Mouse (Mus musculus) adrenal gland (tissue): ENCODE data around the gene Gm44973.

Source experiments
- intact Hi-C: fragments of 180-260 bp; cut with DNase I; formaldehyde crosslinking; loops from one replicate; pipeline ENCODE4 v1.15.1; 2025

Gene Gm44973

GRCm38 (mm10) chr7:5046112-5046511, 30.8 kb downstream of the Gm44973 start:
- intact Hi-C loops, result loop anchor here (2.0 kb wide), 1 partner anchor 103 kb away; no protein-coding TSS in a partner anchor

DNA sequence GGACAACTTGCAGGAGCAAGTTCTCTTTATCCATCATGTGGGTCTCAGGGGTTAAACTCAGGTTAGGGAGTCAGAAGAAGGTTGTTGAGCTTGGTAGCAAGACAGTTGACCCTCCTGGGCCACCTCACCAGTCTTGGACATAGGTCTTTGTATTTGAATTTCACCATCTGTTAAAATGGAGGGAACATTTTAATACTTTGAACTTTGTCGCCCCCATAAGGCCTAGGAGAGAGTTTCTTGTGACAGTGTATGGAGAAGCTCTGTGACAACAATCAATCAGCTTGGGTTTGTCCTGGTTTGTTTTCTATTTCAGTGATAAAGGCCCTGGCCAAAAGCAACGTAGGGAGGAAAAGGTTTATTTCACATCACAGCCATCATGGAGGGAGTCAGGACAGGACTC, 32.0 kb downstream of the Gm44973 start:
- intact Hi-C loops, result loop anchor here (2.0 kb wide), 1 partner anchor 105 kb away; no protein-coding TSS in a partner anchor

- intact Hi-C loops, result loop anchor here (5.0 kb wide), 1 partner anchor 54 kb away; the partner anchor contains the start of gene Zfp579
Measured at GRCm38 (mm10) chr7:5051193-5052192, 36.2 kb downstream of the Gm44973 start, which contains the start of gene Zfp580. TSS of gene Zfp580 (plus strand) at chr7:5051538.

DNA sequence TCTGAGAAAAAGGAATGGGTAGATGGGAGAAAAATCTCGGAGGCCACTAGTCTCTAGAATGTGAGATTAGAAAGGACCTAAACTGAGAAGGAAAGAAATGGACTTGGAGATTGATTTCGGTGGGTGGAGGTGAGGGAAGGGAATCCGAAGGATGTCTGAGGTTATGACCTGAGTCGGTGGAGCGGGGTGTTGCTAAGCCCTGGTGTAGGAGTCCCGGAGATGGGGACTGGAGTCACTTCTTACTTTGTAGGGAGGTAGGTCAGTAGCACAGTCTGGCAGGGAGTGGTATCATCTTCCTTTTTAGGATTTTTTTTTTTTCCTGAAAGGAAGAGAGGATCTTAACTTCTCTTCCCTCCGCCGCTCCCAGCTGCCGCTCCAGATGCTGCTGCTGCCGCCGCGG, 37.1 kb downstream of the Gm44973 start:
- intact Hi-C loops, result loop anchor here (5.0 kb wide), 1 partner anchor 55 kb away; the partner anchor contains the start of gene Zfp579

DNA sequence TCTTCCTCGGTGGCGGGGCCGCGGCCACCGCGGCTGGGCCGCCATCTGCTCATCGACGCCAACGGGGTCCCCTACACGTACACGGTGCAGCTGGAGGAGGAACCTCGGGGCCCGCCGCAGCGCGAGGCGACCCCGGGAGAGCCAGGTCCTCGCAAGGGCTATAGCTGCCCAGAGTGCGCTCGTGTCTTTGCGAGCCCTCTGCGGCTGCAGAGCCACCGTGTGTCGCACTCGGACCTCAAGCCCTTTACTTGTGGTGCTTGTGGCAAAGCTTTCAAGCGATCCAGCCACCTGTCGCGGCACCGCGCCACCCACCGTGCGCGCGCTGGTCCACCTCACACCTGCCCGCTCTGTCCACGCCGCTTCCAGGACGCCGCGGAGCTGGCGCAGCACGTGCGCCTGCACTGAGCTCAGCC, 37.6 kb downstream of the Gm44973 start:
- intact Hi-C loops, result loop anchor here (5.0 kb wide), 1 partner anchor 56 kb away; the partner anchor contains the start of gene Zfp579

DNA sequence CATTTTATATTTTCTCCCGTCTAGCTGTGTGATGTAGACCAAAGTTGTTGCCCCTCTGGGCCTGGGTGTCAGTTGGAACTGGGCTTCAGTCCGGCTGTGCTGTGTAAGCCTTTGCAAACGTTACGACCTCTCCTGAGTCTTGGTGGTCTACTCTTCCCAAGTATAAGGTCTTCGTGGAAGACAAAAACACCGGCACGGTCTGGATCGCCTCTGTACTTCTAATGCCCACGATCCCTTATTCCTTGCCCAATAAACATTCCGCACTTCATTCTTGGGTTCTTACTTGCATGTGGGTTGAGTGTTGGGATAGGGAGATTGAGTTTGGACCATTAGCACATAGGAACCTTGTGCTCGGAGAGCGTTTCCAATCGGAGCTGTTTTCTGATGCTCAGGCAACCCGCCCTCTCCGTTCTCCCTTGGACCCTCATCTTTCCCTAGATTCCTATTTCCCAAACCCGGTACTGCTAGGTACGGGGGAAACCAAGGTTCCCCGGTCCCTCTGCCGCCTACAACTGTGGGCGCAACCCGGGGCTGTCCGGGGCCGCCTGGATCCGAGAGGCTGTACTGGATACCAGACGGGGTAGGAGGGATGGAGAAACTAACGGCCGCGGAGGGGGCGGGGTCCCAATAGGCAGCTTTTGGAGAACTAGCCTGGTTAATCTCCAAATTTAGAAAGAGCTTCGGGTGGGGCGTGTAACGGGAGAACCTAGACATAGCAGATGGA, 38.3 kb downstream of the Gm44973 start:
- intact Hi-C loops, result loop anchor here (5.0 kb wide), 1 partner anchor 56 kb away; the partner anchor contains the start of gene Zfp579

DNA sequence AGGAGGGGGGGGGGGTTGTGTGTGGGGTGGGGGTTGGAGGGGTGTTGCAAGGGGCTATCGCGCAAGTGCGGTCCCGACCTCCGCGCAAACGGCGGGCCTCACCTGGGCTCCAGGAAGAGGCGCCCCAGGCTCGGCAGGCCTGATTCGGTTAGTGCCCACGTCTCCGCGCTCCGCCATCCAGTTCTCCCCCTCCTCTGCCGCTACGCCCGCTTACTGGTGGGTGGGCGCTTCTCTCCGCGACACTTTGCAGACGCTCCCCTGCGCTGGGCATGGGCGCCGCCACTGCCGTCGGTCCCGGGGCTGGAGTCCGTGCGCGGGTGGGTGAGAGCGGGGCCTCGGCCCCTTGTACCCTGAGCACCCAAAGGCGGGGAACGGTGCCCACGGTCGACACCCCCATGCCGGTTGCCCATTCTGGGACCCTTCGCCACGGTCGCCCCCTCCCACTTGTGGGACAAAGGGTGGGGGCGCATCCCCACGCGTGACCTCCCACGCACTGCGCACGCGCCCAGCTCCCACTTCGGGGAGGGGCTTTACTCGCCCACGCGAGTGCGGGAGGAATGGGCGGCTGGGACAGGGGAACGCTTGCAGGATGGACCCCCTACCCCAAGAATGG, 41.5 kb downstream of the Gm44973 start:
- intact Hi-C loops, result no loop called here

DNA sequence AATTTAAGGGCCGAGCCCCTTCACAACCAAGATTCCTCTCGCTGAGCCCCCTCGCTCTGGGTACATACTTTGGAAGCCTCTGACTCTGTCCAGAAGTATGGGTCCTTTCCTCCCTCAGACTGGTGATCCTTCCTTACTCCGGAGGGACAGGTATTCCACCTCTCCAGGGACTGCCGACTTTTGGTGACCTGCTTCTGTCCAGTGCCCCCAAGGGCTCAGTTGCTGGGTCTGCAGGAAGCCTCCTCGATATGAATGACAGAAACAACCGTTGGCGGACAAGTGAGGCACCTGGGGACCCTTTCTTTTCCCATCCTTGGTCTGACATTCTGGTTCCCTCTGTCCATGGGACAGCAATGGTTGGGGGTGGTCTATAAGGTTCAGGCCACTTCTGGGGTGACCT, 42.1 kb downstream of the Gm44973 start:
- intact Hi-C loops, result no loop called here

DNA sequence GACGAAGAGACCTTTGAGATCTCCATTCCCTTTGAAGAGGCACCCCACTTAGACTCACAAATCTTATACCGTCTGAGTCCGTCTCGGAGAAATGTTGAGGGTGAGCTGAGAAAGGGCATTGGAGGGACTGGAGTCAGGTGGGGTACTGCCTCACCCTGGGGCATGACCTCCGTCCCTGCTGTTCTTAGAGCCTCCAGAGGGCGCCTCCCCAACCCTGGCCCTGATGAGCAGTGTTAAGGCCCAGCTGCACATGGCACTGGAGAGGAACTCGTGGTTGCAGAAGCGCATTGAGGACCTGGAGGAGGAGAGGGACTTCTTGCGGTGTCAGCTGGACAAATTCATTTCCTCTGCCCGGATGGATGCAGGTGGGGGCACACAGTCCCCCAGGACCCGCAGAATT, 42.5 kb downstream of the Gm44973 start:
- intact Hi-C loops, result no loop called here

GRCm38 (mm10) chr7:5058631-5059030, 43.3 kb downstream of the Gm44973 start:
- intact Hi-C loops, result no loop called here

DNA sequence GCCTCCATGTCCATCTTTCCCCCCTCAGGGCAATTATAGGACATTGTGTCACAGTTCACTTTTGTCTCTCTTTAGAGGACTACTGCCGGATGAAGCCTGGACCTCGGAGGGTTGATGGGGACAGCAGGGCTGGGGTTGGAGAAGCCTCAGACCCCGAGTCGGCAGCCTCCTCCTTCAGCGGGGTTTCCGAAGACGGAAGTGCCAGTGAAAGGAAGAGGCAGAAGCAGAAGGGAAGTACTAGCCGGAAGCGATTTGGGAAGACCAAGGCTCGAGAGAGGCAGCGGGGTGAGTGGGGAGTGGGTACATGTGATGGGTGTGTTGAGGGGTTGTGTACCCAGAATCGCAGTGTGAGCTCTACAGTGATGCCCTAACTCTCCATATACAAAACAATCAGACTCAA, 44.1 kb downstream of the Gm44973 start:
- intact Hi-C loops, result no loop called here

- intact Hi-C loops, result no loop called here
Measured at GRCm38 (mm10) chr7:5060239-5060731, 45.0 kb downstream of the Gm44973 start.

DNA sequence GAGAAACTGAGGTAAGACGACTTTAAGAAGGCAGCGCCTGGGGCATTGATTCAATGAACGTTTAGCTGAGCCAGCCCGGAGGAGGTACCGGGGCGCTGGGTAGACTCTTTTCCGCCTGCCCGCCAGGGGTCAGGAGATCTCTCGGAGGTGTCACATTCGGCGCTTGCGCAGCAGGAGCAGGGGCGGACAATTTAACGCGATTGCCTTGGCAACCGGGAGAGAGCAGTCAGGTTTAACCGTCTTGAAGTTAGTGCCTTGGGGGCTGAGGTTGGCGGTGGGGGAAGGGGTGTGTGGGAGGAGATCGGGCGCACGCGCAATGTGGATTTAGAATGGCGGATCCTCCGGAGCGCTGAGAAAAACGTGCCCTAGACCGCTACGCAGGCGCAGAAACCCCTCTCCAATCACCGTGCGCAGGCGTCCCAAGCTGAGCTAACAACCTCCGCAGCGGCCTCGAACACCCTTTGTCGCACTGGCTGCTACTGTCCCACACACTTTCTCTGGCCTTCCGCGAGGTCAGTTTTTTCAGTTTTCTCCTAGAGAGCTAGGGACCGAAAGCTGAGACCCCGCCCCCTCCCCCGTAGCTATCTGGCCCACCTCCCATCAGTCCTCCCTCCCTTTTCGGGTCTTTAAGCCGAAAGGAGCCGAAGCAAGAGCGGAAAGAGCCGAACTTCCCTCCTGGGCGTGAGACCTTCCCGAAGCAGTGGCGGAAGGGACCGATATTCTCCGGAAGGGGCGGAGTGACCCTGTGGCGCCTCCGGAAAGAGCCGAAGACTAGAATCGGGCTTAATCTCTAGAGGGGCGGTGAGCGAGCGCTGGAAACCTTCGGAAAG, 45.9 kb downstream of the Gm44973 start:
- intact Hi-C loops, result no loop called here

- intact Hi-C loops, result no loop called here
Measured at GRCm38 (mm10) chr7:5061774-5062359, 46.6 kb downstream of the Gm44973 start, which contains the start of gene U2af2. TSS of gene U2af2 (plus strand) at chr7:5062143.

- intact Hi-C loops, result no loop called here
Measured at GRCm38 (mm10) chr7:5062360-5063001, 47.2 kb downstream of the Gm44973 start.

DNA sequence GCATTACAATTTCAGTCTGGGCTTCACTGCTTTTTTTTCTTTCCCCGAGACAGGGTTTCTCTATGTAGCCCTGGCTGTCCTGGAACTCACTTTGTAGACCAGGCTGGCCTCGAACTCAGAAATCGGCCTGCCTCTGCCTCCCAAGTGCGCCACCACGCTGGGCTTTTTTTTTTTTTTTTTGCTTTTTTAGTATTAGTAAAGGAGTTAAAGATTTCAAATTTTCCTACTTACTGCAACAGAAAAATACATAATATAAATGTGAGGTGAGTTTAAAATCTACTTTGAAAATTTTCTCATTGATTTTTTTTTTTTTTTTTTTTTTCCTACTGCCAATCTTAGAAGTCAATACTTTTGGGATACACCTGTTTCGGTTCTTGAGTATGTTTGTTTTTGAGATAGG, 49.6 kb downstream of the Gm44973 start:
- intact Hi-C loops, result no loop called here

- intact Hi-C loops, result loop anchor here (10.0 kb wide), 1 partner anchor 51 kb away; the partner anchor contains the start of gene Rasl2-9
Measured at GRCm38 (mm10) chr7:5073586-5073985, 58.3 kb downstream of the Gm44973 start.

DNA sequence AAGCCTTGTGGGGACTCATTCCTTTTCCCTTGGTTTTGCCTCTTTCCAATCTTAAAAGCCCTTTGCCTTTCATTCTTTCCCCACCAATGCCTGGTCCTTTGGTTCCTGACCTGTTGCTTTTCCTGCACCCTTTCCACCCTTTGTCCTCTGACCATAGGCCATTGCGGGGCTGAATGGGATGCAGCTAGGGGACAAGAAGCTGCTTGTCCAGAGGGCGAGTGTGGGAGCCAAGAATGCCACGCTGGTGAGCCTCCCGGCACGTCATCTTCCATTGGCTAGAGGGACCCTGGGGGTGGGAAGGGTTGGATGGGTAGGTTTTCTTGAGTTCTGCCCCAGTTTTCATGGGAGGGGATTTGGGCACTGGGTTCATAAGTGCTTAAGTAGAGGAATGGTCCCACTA, 59.7 kb downstream of the Gm44973 start:
- intact Hi-C loops, result loop anchor here (10.0 kb wide), 1 partner anchor 50 kb away; the partner anchor contains the start of gene Rasl2-9

DNA sequence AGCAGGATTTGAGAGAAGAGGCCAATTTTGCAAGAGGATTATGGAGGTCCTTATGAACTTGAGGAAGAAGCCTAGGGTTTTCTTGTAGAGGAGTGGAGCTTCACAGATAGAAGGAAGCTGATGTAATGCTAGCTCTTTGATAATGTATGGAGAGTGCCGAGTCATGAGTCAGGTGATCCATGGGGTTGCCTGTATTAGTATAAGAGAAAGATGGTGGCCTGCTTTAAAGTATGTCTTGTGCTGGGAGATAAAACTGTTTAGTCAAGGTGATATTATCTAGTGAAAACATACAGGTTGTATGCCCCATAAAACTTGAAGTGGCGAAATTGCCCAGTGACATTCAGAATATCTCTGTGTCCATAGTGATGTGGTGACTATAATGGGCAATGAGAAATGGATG, 61.6 kb downstream of the Gm44973 start:
- intact Hi-C loops, result loop anchor here (10.0 kb wide), 1 partner anchor 48 kb away; the partner anchor contains the start of gene Rasl2-9
